Mouse (Mus musculus) forebrain, embryonic 14.5 days (tissue): ENCODE measurements around the gene Lrmda. TPM values are rescaled to one million over a fixed set of nuclear protein-coding genes. Genes with fewer than 3 reads are reported as not detected.

Experiments used
- ATAC-seq: fragments of 200-750 bp; cut with Nextera tagmentation; 2 replicates; pipeline ENCODE4 v1.8.0; 2017; ENCODE audit warnings: mild to moderate bottlenecking, moderate library complexity
- DNase-seq: peaks from one replicate; pipeline ENCODE4 v3.0.0-alpha.2; 2015; ENCODE audit warnings: low spot score
- H3K27ac ChIP-seq: fragments of 300-500 bp; sonication (generic); 2 replicates; pipeline ENCODE4 v1.5.1; 2014; ENCODE audit warnings: low read depth, mild to moderate bottlenecking, control low read depth, low read length, moderate library complexity
- H3K27me3 ChIP-seq: fragments of 300-500 bp; sonication (generic); replicated peaks from 2 replicates; pipeline ENCODE4 v1.6.1; 2014; ENCODE audit warnings: low read length, control low read depth, mixed read lengths; ENCODE audit not compliant: control insufficient read depth, insufficient read depth
- H3K36me3 ChIP-seq: fragments of 300-500 bp; sonication (generic); 2 replicates; pipeline ENCODE4 v1.6.1; 2014; ENCODE audit warnings: low read length, control low read depth; ENCODE audit not compliant: control insufficient read depth, insufficient read depth
- H3K4me1 ChIP-seq: fragments of 300-500 bp; sonication (generic); 2 replicates; pipeline ENCODE4 v1.6.1; 2014; ENCODE audit warnings: antibody characterized with exemption, low read length, control low read depth; ENCODE audit not compliant: control insufficient read depth, insufficient read depth
- H3K4me2 ChIP-seq: fragments of 300-500 bp; sonication (generic); 2 replicates; pipeline ENCODE4 v1.6.1; 2014; ENCODE audit warnings: mild to moderate bottlenecking, control low read depth, low read length
- H3K4me3 ChIP-seq: fragments of 300-500 bp; sonication (generic); 2 replicates; pipeline ENCODE4 v1.5.1; 2014; ENCODE audit warnings: low read depth, low read length, control low read depth
- H3K9ac ChIP-seq: fragments of 300-500 bp; sonication (generic); 2 replicates; pipeline ENCODE4 v1.6.1; 2014; ENCODE audit warnings: mild to moderate bottlenecking, low read length, control low read depth, moderate library complexity
- H3K9me3 ChIP-seq: fragments of 300-500 bp; sonication (generic); replicated peaks from 2 replicates; pipeline ENCODE4 v1.6.1; 2016; ENCODE audit warnings: low read length, control low read depth, mixed read lengths; ENCODE audit not compliant: control insufficient read depth
- WGBS: fragments of 180-500 bp; shearing (Covaris S2); extraction: QIAGEN DNeasy Blood & Tissue Kit; methylation state at CpG from one replicate; pipeline ENCODE4 v1.1.7; 2014; 5-methylcytosine and 5-hydroxymethylcytosine counted together
- polyA plus RNA-seq: library from polyadenylated mRNA; unstranded; fragments of >200 nt; fragmentation: Nextera tagmentation; extraction: Ambion mirVana; gene quantifications from 2 replicates; pipeline ENCODE4 v1.2.1, GENCODE M21; 2014

Gene Lrmda
- 0.31 TPM in 1 of 2 replicates, not detected in the other for polyA plus RNA-seq

DNA sequence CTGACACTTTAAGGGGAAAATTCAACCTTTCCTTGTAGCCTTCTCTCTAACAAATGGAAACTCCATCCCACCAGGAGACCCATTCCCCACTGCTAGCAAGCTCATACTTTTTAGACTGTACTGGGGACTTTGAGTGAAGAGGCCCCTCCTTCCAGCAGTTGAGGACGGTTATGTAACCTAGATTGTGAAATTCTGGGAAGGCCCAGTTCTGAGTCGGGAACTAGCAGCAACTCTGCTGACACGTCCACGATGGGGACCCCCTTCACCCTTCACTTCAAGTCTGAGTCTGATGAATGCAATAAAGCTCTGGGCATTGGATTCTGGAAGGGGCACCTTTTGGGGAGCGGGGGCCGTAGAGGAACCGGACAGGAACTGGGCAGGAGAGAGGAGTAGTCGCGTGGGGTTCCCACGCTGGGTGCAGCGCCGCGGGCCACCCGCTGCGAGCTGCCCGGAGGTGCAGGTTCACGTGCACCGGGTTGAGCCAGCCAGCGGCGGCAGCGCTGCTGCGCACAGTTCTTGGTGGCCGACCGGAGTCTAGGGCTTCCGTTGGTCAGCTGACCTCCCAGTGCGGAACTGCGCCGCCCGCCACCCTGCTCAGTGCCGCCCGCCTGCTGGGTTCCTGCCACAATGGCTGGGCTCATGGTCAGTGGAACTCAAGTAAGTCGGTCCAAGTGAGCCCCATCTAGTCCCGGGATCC, at the start of gene Lrmda:
Gene Lrmda, plus strand, starts transcription at position 461 of the 697 bp plus-strand sequence.
- H3K27ac ChIP-seq, result no peak within 1 kb of the TSS
- ATAC-seq (no peak), DNase-seq (no peak)
- H3K36me3 ChIP-seq, result no peaks in the 10 kb centered on the region
- H3K27me3 ChIP-seq, result peaks cover 31% of the 10 kb centered on the region
- WGBS, result 5% methylated on average over 33 of the region's 33 CpGs
- H3K4me1 ChIP-seq, result peaks cover 5% of the 10 kb centered on the region
- H3K4me2 ChIP-seq, result peak within 1 kb of the TSS; percentile 46
- no peaks in the 10 kb centered on the region for H3K9me3 ChIP-seq
- peak within 1 kb of the TSS; percentile 17 for H3K4me3 ChIP-seq
- peak within 1 kb of the TSS; percentile 29 for H3K9ac ChIP-seq

DNA sequence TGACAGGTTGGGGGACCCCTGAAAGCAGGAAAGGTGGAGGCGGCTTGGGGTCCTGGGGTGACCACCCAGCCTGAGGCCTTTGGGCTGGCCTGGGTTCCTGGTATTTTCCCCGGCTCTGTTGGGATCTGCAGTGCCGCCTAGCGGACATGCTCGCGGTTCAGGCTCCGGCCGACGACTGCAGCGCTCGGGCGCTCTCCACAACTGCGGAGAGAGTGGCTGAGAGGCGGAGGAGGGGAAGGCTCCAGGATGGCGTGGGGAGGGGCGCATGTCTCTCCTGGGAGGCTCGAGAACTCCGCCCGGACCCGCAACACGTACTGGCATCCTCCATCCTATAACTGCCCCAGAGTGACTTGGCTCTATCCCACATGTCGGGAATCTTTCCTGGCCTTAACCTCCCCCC, 38.0 kb upstream of the Lrmda start:
- H3K4me1 ChIP-seq, result peaks cover 22% of the 10 kb centered on the region
- peak; percentile 51 for ATAC-seq

DNA sequence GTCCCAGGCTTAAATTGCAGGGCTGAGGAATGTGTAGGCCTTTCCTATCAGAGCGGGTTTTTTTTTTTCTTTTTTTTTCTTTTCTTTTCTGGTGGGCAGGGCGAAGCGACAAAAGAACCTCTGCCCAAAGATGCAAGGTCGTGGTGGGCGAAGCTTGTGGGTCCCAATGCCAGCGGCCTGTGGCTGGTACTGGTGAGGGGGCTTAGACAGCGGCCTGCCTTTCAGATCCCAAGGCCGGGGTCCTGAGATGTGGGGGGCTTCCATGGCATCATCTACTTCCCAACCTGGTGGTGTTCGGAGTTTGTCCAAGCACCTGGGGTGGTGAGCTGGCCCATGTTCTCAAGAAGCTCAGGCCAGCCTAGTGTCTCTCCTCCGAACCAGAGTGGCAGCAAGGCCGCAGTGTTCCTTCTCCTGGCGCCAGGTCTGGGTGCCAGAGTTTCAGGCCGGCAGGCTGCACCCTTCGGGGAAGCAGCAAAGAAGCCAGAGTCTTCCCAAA, 37.4 kb upstream of the Lrmda start:
- H3K9ac ChIP-seq, result peak overlapping the region; percentile 50
- H3K4me3 ChIP-seq, result peak overlapping the region; percentile 27
- H3K27me3 ChIP-seq, result peaks cover 52% of the 10 kb centered on the region
- no peaks in the 10 kb centered on the region for H3K36me3 ChIP-seq
- H3K9me3 ChIP-seq, result no peaks in the 10 kb centered on the region
- WGBS, result 11% methylated on average over 14 of the region's 14 CpGs
- ATAC-seq (no peak), DNase-seq (peak; percentile 14)
- H3K4me2 ChIP-seq, result peak overlapping the region; percentile 51
- H3K4me1 ChIP-seq, result peaks cover 23% of the 10 kb centered on the region
- H3K27ac ChIP-seq, result peak overlapping the region; percentile 58; the same call in 1 of the 2 replicates

More for the DNA sequence above, 38.0 kb upstream of the Lrmda start:
- peak; percentile 79 for DNase-seq
- no peaks in the 10 kb centered on the region for H3K9me3 ChIP-seq
- no peak overlapping the region for H3K4me3 ChIP-seq
- no peak overlapping the region for H3K27ac ChIP-seq
- H3K9ac ChIP-seq, result no peak overlapping the region
- H3K4me2 ChIP-seq, result peak overlapping the region; percentile 51
- WGBS, result 2% methylated on average over 22 of the region's 22 CpGs
- H3K36me3 ChIP-seq, result no peaks in the 10 kb centered on the region
- peaks cover 47% of the 10 kb centered on the region for H3K27me3 ChIP-seq

DNA sequence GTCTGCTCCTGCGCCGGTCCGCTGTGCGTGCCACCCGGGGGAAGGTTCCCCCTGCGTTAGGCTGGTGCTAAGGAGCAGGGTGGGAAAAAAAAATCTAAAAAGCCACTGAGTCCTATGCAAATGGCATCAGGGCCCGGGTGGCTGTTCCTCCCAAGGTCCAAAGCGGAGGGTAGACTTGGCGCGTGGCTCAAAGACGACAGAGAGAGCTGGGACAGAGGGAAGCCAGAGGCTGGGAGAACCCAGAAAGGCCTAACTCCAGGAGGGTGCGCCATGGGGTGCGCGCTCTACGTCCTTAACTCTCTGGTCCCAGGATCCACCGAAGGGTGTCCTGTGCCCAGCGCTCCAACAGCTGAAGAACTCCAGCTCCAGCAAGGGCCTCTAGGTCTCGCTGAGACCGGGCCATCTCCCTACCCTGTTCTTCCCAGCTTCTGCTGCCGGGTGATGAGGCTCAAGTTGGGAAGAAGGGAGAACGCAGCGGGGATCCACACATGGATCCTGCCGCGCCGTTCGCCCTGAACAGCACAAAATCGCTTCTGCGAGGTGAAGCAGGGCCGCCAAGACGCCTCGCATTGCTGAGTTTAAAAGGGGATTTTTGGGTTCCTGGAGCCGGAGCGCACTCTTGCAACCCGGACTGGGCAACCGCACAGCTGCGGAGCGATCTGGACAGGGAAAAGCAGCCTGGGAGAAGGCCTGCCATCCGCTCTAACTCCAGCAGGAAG, 36.8 kb upstream of the Lrmda start:
- H3K27ac ChIP-seq, result peak overlapping the region; percentile 58
- H3K4me1 ChIP-seq, result peaks cover 23% of the 10 kb centered on the region
- ATAC-seq (no peak), DNase-seq (peak; percentile 36)
- H3K36me3 ChIP-seq, result no peaks in the 10 kb centered on the region
- peak overlapping the region; percentile 27 for H3K4me3 ChIP-seq
- peak overlapping the region; percentile 50 for H3K9ac ChIP-seq
- peak overlapping the region; percentile 51 for H3K4me2 ChIP-seq
- 2% methylated on average over 38 of the region's 38 CpGs for WGBS
- no peaks in the 10 kb centered on the region for H3K9me3 ChIP-seq
- H3K27me3 ChIP-seq, result peaks cover 52% of the 10 kb centered on the region

DNA sequence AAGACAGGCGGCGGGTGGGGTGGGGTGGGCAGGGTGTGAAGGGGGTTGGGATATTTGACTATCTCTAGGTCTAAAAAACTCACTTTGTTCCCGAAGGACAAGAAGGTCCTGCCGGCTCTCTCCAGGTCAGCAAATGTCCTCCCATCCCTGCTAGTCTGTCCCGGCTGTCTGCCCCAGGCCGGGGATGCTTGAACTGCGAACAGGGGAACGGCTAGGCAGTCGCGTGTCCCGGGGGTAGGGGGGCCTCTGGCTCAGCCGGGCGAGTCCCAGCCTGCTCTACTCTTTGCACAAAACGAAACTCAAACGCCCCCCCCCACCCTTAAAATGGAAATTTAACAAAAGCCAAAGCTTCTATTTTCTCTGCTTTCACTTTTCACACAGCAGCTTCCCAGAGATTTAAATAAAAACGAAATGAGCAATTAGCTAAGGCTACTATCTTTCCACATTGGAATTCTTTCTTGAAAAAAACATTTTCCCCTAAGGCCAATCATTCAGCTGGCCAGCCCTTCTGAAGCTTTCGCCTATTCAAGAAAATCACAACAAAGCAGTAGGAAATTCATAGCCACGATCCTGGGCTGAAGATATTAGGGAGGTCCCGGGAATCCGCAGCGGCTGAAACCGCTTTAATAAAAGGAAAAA, 36.1 kb upstream of the Lrmda start:
- Histone ChIP-seq H3K27me3 (peaks cover 52% of the 10 kb centered on the region), H3K36me3 (no peaks in the 10 kb centered on the region), H3K4me1 (peaks cover 23% of the 10 kb centered on the region), H3K4me3 (peak overlapping the region; percentile 27), H3K9ac (peak overlapping the region; percentile 50), H3K9me3 (no peaks in the 10 kb centered on the region), H3K27ac (peak overlapping the region; percentile 58), H3K4me2 (peak overlapping the region; percentile 51)
- DNase-seq (peak; percentile 35), ATAC-seq (no peak)
- WGBS, result under 1% methylated on average over 22 of the region's 22 CpGs

DNA sequence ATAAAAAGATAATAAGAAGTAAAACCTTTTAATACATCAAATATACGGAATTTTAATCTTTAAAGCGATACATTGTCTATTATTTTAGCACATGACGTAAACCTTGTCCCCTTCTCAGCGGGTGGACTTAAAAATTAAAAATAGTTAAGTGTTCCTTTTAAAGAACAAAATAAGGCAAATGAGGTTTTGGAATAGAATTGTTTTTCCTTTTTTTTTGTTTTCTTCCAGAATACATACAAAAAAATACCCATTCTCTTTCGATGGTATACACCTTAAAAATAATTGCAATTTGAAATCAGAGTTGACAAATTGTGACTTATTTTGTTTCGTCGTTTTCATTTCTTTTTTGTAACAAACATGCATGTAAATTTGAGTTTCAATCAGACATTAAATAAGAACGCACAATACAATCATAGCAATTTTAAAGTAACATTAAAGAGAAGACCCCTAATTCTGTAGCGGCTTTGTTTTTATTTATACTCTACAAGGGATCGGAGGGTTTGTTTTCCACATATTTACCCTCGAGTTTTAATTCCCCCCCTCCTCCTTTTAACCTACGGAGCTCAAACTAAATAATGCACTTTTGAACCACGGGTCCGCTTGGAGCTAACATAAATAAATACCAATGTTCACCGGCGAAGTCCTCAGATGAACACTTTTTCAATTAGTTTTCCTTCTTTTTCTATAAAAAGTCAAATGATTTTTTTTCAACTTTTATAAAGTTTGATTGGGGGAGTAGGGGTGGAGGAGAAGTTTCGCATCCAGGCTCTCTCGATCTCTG, 35.4 kb upstream of the Lrmda start:
- peak overlapping the region; percentile 66 for H3K4me3 ChIP-seq
- WGBS, result 5% methylated on average over 18 of the region's 18 CpGs
- no peak overlapping the region; the same call in 1 of the 2 replicates for H3K27ac ChIP-seq
- H3K9ac ChIP-seq, result peak overlapping the region; percentile 70
- peaks cover 27% of the 10 kb centered on the region for H3K4me1 ChIP-seq
- H3K27me3 ChIP-seq, result peaks cover 60% of the 10 kb centered on the region
- ATAC-seq (no peak), DNase-seq (peak; percentile 35)
- no peaks in the 10 kb centered on the region for H3K36me3 ChIP-seq
- peak overlapping the region; percentile 92 for H3K4me2 ChIP-seq
- no peaks in the 10 kb centered on the region for H3K9me3 ChIP-seq

DNA sequence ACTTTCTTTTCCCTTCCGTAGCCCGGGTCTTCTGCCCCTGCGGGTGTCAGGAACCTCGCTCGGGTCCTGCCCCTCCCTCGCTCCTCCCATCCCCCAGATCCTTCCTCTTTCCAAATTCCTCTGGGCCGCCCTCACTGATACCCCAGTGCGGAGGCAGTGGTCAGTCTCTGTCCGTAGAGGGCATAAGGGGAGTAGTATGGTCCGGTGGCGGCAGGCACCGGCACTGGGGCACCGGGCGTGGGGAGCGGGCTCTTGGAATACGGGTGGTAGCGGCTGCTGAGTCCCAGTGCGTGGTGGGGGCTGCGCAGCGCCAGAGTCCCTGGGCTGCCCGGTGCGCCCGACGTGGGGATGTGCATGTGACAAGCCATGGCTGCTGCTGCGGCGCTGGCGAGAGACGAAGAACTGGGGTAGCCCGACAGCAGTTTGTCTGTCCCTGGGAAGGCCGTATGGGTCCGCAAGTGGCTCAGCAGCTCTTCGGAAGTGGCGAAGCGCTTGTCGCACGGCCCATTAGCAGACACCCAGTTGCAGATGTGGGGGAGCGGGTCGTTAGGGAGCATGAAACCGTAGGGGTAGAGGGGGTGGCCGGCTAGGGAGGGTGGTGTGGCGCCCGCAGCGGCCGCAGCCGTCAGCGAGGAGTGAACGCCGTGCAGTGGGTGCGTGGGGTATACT, 34.6 kb upstream of the Lrmda start:
- DNase-seq (peak; percentile 23), ATAC-seq (no peak)
- H3K4me1 ChIP-seq, result peaks cover 27% of the 10 kb centered on the region
- H3K9me3 ChIP-seq, result no peaks in the 10 kb centered on the region
- H3K4me2 ChIP-seq, result peak overlapping the region; percentile 92
- 2% methylated on average over 49 of the region's 49 CpGs for WGBS
- H3K36me3 ChIP-seq, result no peaks in the 10 kb centered on the region
- peak overlapping the region; percentile 66 for H3K4me3 ChIP-seq
- H3K9ac ChIP-seq, result peak overlapping the region; percentile 70
- H3K27me3 ChIP-seq, result peaks cover 63% of the 10 kb centered on the region
- H3K27ac ChIP-seq, result peak overlapping the region; percentile 91
